Mouse (Mus musculus) C3H10T1/2 (cell line): ENCODE data around the gene Aup1. TPM values are rescaled to one million over a fixed set of nuclear protein-coding genes. Genes with fewer than 3 reads are reported as not detected.

Experiments
- polyA plus RNA-seq, 2 experiments: library from polyadenylated mRNA; unstranded; fragments of >200 nt; fragmentation: generic; extraction: Trizol; gene quantifications; one replicate each; pipeline ENCODE4 v1.2.1; 2012; ENCODE audit warnings: missing spikeins in 2 of 2

Aup1 gene
- polyA plus RNA-seq: 100 to 1,000 TPM; 171 to 221 TPM

GRCm38 (mm10) chr6:83054074-83054851, at the start of gene Aup1:
Gene Aup1 (plus strand): TSS chr6:83054521.

GRCm38 (mm10) chr6:83033249-83034185, 20.8 kb upstream of the Aup1 start, which contains the start of the genes Dok1 and Loxl3:
Gene Dok1 (minus strand): TSS chr6:83033471.
Gene Loxl3 (plus strand): TSS chr6:83034173.

GRCm38 (mm10) chr6:83054871-83055431, 630 bp downstream of the Aup1 start, which contains the start of gene Htra2:
Gene Htra2 (minus strand): TSS chr6:83055273.

GRCm38 (mm10) chr6:83057790-83058189, 3.5 kb downstream of the Aup1 start, which contains the start of gene Dqx1:
Gene Dqx1 (plus strand): TSS chr6:83057844.

GRCm38 (mm10) chr6:83070247-83070310, 15.8 kb downstream of the Aup1 start, which contains the start of gene Tlx2:
Gene Tlx2 (minus strand): TSS chr6:83070293.

GRCm38 (mm10) chr6:83077630-83078323, 23.5 kb downstream of the Aup1 start, which contains the start of gene Pcgf1:
Gene Pcgf1 (plus strand): TSS chr6:83077869.

GRCm38 (mm10) chr6:83086121-83087035, 32.1 kb downstream of the Aup1 start, which contains the start of gene Lbx2:
Gene Lbx2 (plus strand): TSS chr6:83086367.

GRCm38 (mm10) chr6:83101316-83101687, 47.0 kb downstream of the Aup1 start, which contains the start of the genes Ccdc142 and Gm42688:
Gene Ccdc142 (plus strand): TSS chr6:83101601.
Gene Gm42688 (plus strand): TSS chr6:83101617.

Other genes starting within 250 kb of the Aup1 start
- not detected for gene Sema4f, start 114.8 kb upstream of the Aup1 start, polyA plus RNA-seq
- 1 to 10 TPM; 1.2 to 8.0 TPM for gene M1ap, start 107.6 kb upstream of the Aup1 start, polyA plus RNA-seq
- 10 to 100 TPM; 32.8 to 94.4 TPM for gene Dok1, start 21.1 kb upstream of the Aup1 start, polyA plus RNA-seq
- gene Loxl3, start 20.3 kb upstream of the Aup1 start, polyA plus RNA-seq: 10 to 100 TPM; 24.3 to 39.1 TPM
- gene Htra2, start 752 bp downstream of the Aup1 start, polyA plus RNA-seq: 10 to 100 TPM; 41.6 to 88.1 TPM
- under 1 TPM; 0.07 to 0.87 TPM for gene Dqx1, start 3.3 kb downstream of the Aup1 start, polyA plus RNA-seq
- under 1 TPM; 0.18 to 0.23 TPM for gene Tlx2, start 15.8 kb downstream of the Aup1 start, polyA plus RNA-seq
- 10 to 100 TPM; 10.3 to 29.5 TPM for gene Pcgf1, start 23.3 kb downstream of the Aup1 start, polyA plus RNA-seq
- 1 to 10 TPM in 1 of 2 experiments, under 1 TPM in 1; 0.62 to 2.1 TPM for gene Lbx2, start 31.8 kb downstream of the Aup1 start, polyA plus RNA-seq
- gene Ccdc142, start 47.1 kb downstream of the Aup1 start, polyA plus RNA-seq: 1 to 10 TPM in 1 of 2 experiments, under 1 TPM in 1; 0.27 to 2.7 TPM
- 1 to 10 TPM in 1 of 2 experiments, under 1 TPM in 1; 0.48 to 2.7 TPM for gene Gm42688, start 47.1 kb downstream of the Aup1 start, polyA plus RNA-seq
- 10 to 100 TPM; 66.9 to 76.7 TPM for gene Mrpl53, start 54.5 kb downstream of the Aup1 start, polyA plus RNA-seq
- gene Mogs, start 61.0 kb downstream of the Aup1 start, polyA plus RNA-seq: 10 to 100 TPM; 16.6 to 26.2 TPM
- gene Wbp1, start 67.0 kb downstream of the Aup1 start, polyA plus RNA-seq: 100 to 1,000 TPM in 1 of 2 experiments, 10 to 100 TPM in 1; 83.4 to 162 TPM
- 10 to 100 TPM; 44.3 to 55.0 TPM for gene Ino80b, start 70.9 kb downstream of the Aup1 start, polyA plus RNA-seq
- gene Rtkn, start 80.9 kb downstream of the Aup1 start, polyA plus RNA-seq: 10 to 100 TPM; 24.9 to 34.2 TPM
- 1 to 10 TPM; 6.6 to 10.0 TPM for gene Wdr54, start 101.9 kb downstream of the Aup1 start, polyA plus RNA-seq
- 1 to 10 TPM; 2.0 to 4.9 TPM for gene 1700003E16Rik, start 101.9 kb downstream of the Aup1 start, polyA plus RNA-seq
- 100 to 1,000 TPM in 1 of 2 experiments, 10 to 100 TPM in 1; 46.5 to 121 TPM for gene Dctn1, start 111.4 kb downstream of the Aup1 start, polyA plus RNA-seq
- under 1 TPM in 1 of 2 experiments, not detected in 1; 0.02 TPM for gene Slc4a5, start 165.3 kb downstream of the Aup1 start, polyA plus RNA-seq